Mouse (Mus musculus) R1 (cell line): Measurements from ENCODE around the gene Nfib.

Experiments used
- DNase-seq: peaks from one replicate; pipeline ENCODE4 v3.0.0-alpha.2; 2018; ENCODE audit warnings: low read depth, low spot score

Nfib gene

GRCm38 (mm10) chr4:82624285-82625045 is 81.1 kb downstream of the Nfib start:
- DNase-seq = no peak

GRCm38 (mm10) chr4:82623835-82624234 is 81.7 kb downstream of the Nfib start:
- no peak for DNase-seq

GRCm38 (mm10) chr4:82623081-82623538 is 82.4 kb downstream of the Nfib start:
- DNase-seq = no peak

- DNase-seq = no peak
Observed at GRCm38 (mm10) chr4:82622321-82622836, 83.2 kb downstream of the Nfib start.

GRCm38 (mm10) chr4:82619539-82619941 is 86.0 kb downstream of the Nfib start:
- peak; percentile 76 for DNase-seq

- DNase-seq = no peak
Observed at GRCm38 (mm10) chr4:82619003-82619402, 86.5 kb downstream of the Nfib start.

- no peak for DNase-seq
Observed at GRCm38 (mm10) chr4:82617257-82617656, 88.3 kb downstream of the Nfib start.

GRCm38 (mm10) chr4:82615712-82616111 is 89.8 kb downstream of the Nfib start:
- no peak for DNase-seq

GRCm38 (mm10) chr4:82614466-82614805 is 91.1 kb downstream of the Nfib start:
- DNase-seq = no peak

- peak; percentile 74 for DNase-seq
Observed at GRCm38 (mm10) chr4:82613606-82614465, 91.7 kb downstream of the Nfib start.

GRCm38 (mm10) chr4:82609676-82610075 is 95.9 kb downstream of the Nfib start:
- peak; percentile 59 for DNase-seq

GRCm38 (mm10) chr4:82608768-82609610 is 96.6 kb downstream of the Nfib start:
- no peak for DNase-seq

- no peak for DNase-seq
Observed at GRCm38 (mm10) chr4:82607266-82607665, 98.3 kb downstream of the Nfib start.

GRCm38 (mm10) chr4:82606351-82606750 is 99.2 kb downstream of the Nfib start:
- no peak for DNase-seq

- DNase-seq = no peak
Observed at GRCm38 (mm10) chr4:82605034-82605784, 100.3 kb downstream of the Nfib start.

- no peak for DNase-seq
Observed at GRCm38 (mm10) chr4:82604501-82604900, 101.0 kb downstream of the Nfib start.

GRCm38 (mm10) chr4:82600636-82601035 is 104.9 kb downstream of the Nfib start:
- peak; percentile 73 for DNase-seq

- DNase-seq = peak; percentile 31
Observed at GRCm38 (mm10) chr4:82598436-82598835, 107.1 kb downstream of the Nfib start.

- no peak for DNase-seq
Observed at GRCm38 (mm10) chr4:82593681-82594666, 111.6 kb downstream of the Nfib start.
